Mouse (Mus musculus) liver, embryonic 12.5 days (tissue): ENCODE data around the gene Slc8b1. TPM values are rescaled to one million over a fixed set of nuclear protein-coding genes. Genes with fewer than 3 reads are reported as not detected.

Experiments
- ATAC-seq: fragments of 200-750 bp; cut with Nextera tagmentation; 2 replicates; pipeline ENCODE4 v1.8.0; 2017; ENCODE audit warnings: moderate number of reproducible peaks, mild to moderate bottlenecking, moderate library complexity
- H3K27ac ChIP-seq: fragments of 300-500 bp; sonication (generic); 2 replicates; pipeline ENCODE4 v1.5.1; 2016; ENCODE audit warnings: mild to moderate bottlenecking
- H3K27me3 ChIP-seq: fragments of 300-500 bp; sonication (generic); replicated peaks from 2 replicates; pipeline ENCODE4 v1.6.1; 2016; ENCODE audit warnings: mild to moderate bottlenecking, moderate library complexity
- H3K36me3 ChIP-seq: fragments of 300-500 bp; sonication (generic); 2 replicates; pipeline ENCODE4 v1.6.1; 2016; ENCODE audit warnings: mild to moderate bottlenecking, moderate library complexity
- H3K4me1 ChIP-seq: fragments of 300-500 bp; sonication (generic); 2 replicates; pipeline ENCODE4 v1.6.1; 2016
- H3K4me2 ChIP-seq: fragments of 300-500 bp; sonication (generic); 2 replicates; pipeline ENCODE4 v1.6.1; 2016; ENCODE audit warnings: mild to moderate bottlenecking, moderate library complexity
- H3K4me3 ChIP-seq: fragments of 300-500 bp; sonication (generic); 2 replicates; pipeline ENCODE4 v1.5.1; 2016; ENCODE audit warnings: mild to moderate bottlenecking, moderate library complexity
- H3K9ac ChIP-seq: fragments of 300-500 bp; sonication (generic); 2 replicates; pipeline ENCODE4 v1.6.1; 2016; ENCODE audit warnings: mild to moderate bottlenecking, moderate library complexity
- H3K9me3 ChIP-seq: fragments of 300-500 bp; sonication (generic); replicated peaks from 2 replicates; pipeline ENCODE4 v1.6.1; 2016; ENCODE audit warnings: mild to moderate bottlenecking, moderate library complexity
- WGBS: fragments of 180-500 bp; shearing (Covaris S2); methylation state at CpG from one replicate; pipeline ENCODE4 v1.1.7; 2016; ENCODE audit not compliant: insufficient replicate concordance; 5-methylcytosine and 5-hydroxymethylcytosine counted together
- polyA plus RNA-seq: library from polyadenylated mRNA; unstranded; fragments of >200 nt; fragmentation: Nextera tagmentation; extraction: Ambion mirVana; gene quantifications from 2 replicates; pipeline ENCODE4 v1.2.1, GENCODE M21; 2016

Gene Slc8b1
- polyA plus RNA-seq, 1 experiment from 2014 or later: 4.2 TPM

- Histone ChIP-seq H3K4me1 (peaks cover 80% of the 10 kb centered on the region), H3K4me2 (peak overlapping the region; percentile 50), H3K27ac (peak overlapping the region; percentile 57), H3K9me3 (no peaks in the 10 kb centered on the region), H3K36me3 (peaks cover 37% of the 10 kb centered on the region), H3K27me3 (no peaks in the 10 kb centered on the region), H3K9ac (peak overlapping the region; percentile 27), H3K4me3 (peak overlapping the region; percentile 31; the same call in 1 of the 2 replicates)
- peak; percentile 45 for ATAC-seq
- WGBS: 10% methylated on average over 16 of the region's 16 CpGs
Measured at GRCm38 (mm10) chr5:120560616-120561311, 49.8 kb downstream of the Slc8b1 start.

- H3K36me3 ChIP-seq: peaks cover 35% of the 10 kb centered on the region
- 58% methylated on average over 28 of the region's 28 CpGs for WGBS
- H3K4me3 ChIP-seq: no peak overlapping the region
- H3K27ac ChIP-seq: peak overlapping the region; percentile 70
- no peak overlapping the region; the same call in 1 of the 2 replicates for H3K4me2 ChIP-seq
- no peaks in the 10 kb centered on the region for H3K27me3 ChIP-seq
- peaks cover 96% of the 10 kb centered on the region for H3K4me1 ChIP-seq
- H3K9ac ChIP-seq: peak overlapping the region; percentile 46; the same call in 1 of the 2 replicates
- no peak; the same call in 1 of the 2 replicates for ATAC-seq
- no peaks in the 10 kb centered on the region for H3K9me3 ChIP-seq
Measured at GRCm38 (mm10) chr5:120562956-120563913, 52.3 kb downstream of the Slc8b1 start.

- H3K4me2 ChIP-seq: no peak overlapping the region; the same call in 1 of the 2 replicates
- H3K4me3 ChIP-seq: no peak overlapping the region
- peak overlapping the region; percentile 70 for H3K27ac ChIP-seq
Measured at GRCm38 (mm10) chr5:120563914-120564311, 52.9 kb downstream of the Slc8b1 start.

GRCm38 (mm10) chr5:120565171-120565905 lies 54.4 kb downstream of the Slc8b1 start:
- WGBS: 73% methylated on average over 15 of the region's 15 CpGs
- Histone ChIP-seq H3K9me3 (no peaks in the 10 kb centered on the region), H3K4me1 (peaks cover 96% of the 10 kb centered on the region), H3K36me3 (peaks cover 36% of the 10 kb centered on the region), H3K27me3 (no peaks in the 10 kb centered on the region), H3K4me2 (no peak overlapping the region), H3K9ac (no peak overlapping the region), H3K27ac (peak overlapping the region; percentile 49), H3K4me3 (no peak overlapping the region)
- no peak for ATAC-seq

More at GRCm38 (mm10) chr5:120563914-120564311, 52.9 kb downstream of the Slc8b1 start:
- ATAC-seq: no peak
- Histone ChIP-seq H3K9ac (no peak overlapping the region), H3K9me3 (no peaks in the 10 kb centered on the region), H3K27me3 (no peaks in the 10 kb centered on the region), H3K36me3 (peaks cover 33% of the 10 kb centered on the region), H3K4me1 (peaks cover 96% of the 10 kb centered on the region)
- WGBS: 37% methylated on average over 4 of the region's 4 CpGs

- Histone ChIP-seq H3K4me1 (peaks cover 96% of the 10 kb centered on the region), H3K4me3 (no peak overlapping the region)
- WGBS: 86% methylated on average over 5 of the region's 5 CpGs
Measured at GRCm38 (mm10) chr5:120566101-120566500, 55.1 kb downstream of the Slc8b1 start.

GRCm38 (mm10) chr5:120566681-120567252 lies 55.8 kb downstream of the Slc8b1 start:
- H3K9me3 ChIP-seq: no peaks in the 10 kb centered on the region
- no peaks in the 10 kb centered on the region for H3K27me3 ChIP-seq
- peaks cover 98% of the 10 kb centered on the region for H3K4me1 ChIP-seq
- WGBS: 59% methylated on average over 9 of the region's 9 CpGs
- H3K27ac ChIP-seq: 0 out of 2 replicates have a peak overlapping the region, but pooled peaks have one; percentile 17
- no peak overlapping the region for H3K4me2 ChIP-seq
- ATAC-seq: no peak
- H3K36me3 ChIP-seq: peaks cover 47% of the 10 kb centered on the region
- no peak overlapping the region for H3K9ac ChIP-seq
- no peak overlapping the region for H3K4me3 ChIP-seq

More at GRCm38 (mm10) chr5:120566101-120566500, 55.1 kb downstream of the Slc8b1 start:
- peak overlapping the region; percentile 49 for H3K27ac ChIP-seq
- no peak for ATAC-seq
- H3K9me3 ChIP-seq: no peaks in the 10 kb centered on the region
- no peak overlapping the region for H3K4me2 ChIP-seq
- H3K27me3 ChIP-seq: no peaks in the 10 kb centered on the region
- peaks cover 43% of the 10 kb centered on the region for H3K36me3 ChIP-seq
- H3K9ac ChIP-seq: no peak overlapping the region

GRCm38 (mm10) chr5:120567253-120567701 lies 56.3 kb downstream of the Slc8b1 start:
- no peaks in the 10 kb centered on the region for H3K27me3 ChIP-seq
- no peak for ATAC-seq
- 71% methylated on average over 21 of the region's 21 CpGs for WGBS
- H3K36me3 ChIP-seq: peaks cover 47% of the 10 kb centered on the region
- no peak overlapping the region for H3K4me2 ChIP-seq
- peaks cover 97% of the 10 kb centered on the region for H3K4me1 ChIP-seq
- no peak overlapping the region for H3K9ac ChIP-seq
- H3K4me3 ChIP-seq: no peak overlapping the region
- H3K9me3 ChIP-seq: no peaks in the 10 kb centered on the region
- H3K27ac ChIP-seq: no peak overlapping the region

- Histone ChIP-seq H3K36me3 (peaks cover 50% of the 10 kb centered on the region), H3K27ac (no peak overlapping the region), H3K27me3 (no peaks in the 10 kb centered on the region), H3K4me1 (peaks cover 94% of the 10 kb centered on the region), H3K9me3 (no peaks in the 10 kb centered on the region), H3K4me2 (no peak overlapping the region), H3K4me3 (no peak overlapping the region), H3K9ac (no peak overlapping the region)
- 84% methylated on average over 14 of the region's 14 CpGs for WGBS
- no peak for ATAC-seq
Measured at GRCm38 (mm10) chr5:120567761-120568211, 56.8 kb downstream of the Slc8b1 start.

GRCm38 (mm10) chr5:120568336-120568768 lies 57.4 kb downstream of the Slc8b1 start:
- Histone ChIP-seq H3K4me3 (no peak overlapping the region), H3K4me1 (peaks cover 89% of the 10 kb centered on the region), H3K9me3 (no peaks in the 10 kb centered on the region), H3K9ac (no peak overlapping the region), H3K27ac (no peak overlapping the region), H3K4me2 (no peak overlapping the region), H3K36me3 (peaks cover 55% of the 10 kb centered on the region), H3K27me3 (no peaks in the 10 kb centered on the region)
- 79% methylated on average over 9 of the region's 9 CpGs for WGBS
- no peak for ATAC-seq

- Histone ChIP-seq H3K9me3 (no peaks in the 10 kb centered on the region), H3K4me1 (peaks cover 89% of the 10 kb centered on the region), H3K27ac (no peak overlapping the region), H3K4me2 (no peak overlapping the region), H3K9ac (no peak overlapping the region), H3K27me3 (no peaks in the 10 kb centered on the region), H3K36me3 (peaks cover 61% of the 10 kb centered on the region), H3K4me3 (no peak overlapping the region)
- WGBS: 54% methylated on average over 4 of the region's 4 CpGs
- ATAC-seq: 0 out of 2 replicates have a peak, but pooled peaks have one; percentile 13
Measured at GRCm38 (mm10) chr5:120568964-120569363, 58.0 kb downstream of the Slc8b1 start.

- ATAC-seq: no peak
- H3K4me1 ChIP-seq: peaks cover 88% of the 10 kb centered on the region
- 90% methylated on average over 3 of the region's 3 CpGs for WGBS
Measured at GRCm38 (mm10) chr5:120569791-120570190, 58.8 kb downstream of the Slc8b1 start.

More at GRCm38 (mm10) chr5:120569791-120570190, 58.8 kb downstream of the Slc8b1 start:
- H3K4me3 ChIP-seq: no peak overlapping the region
- no peaks in the 10 kb centered on the region for H3K9me3 ChIP-seq
- no peak overlapping the region; the same call in 1 of the 2 replicates for H3K9ac ChIP-seq
- no peaks in the 10 kb centered on the region for H3K27me3 ChIP-seq
- H3K36me3 ChIP-seq: peaks cover 69% of the 10 kb centered on the region
- H3K4me2 ChIP-seq: no peak overlapping the region
- H3K27ac ChIP-seq: peak overlapping the region; percentile 3; the same call in 1 of the 2 replicates
